Mouse (Mus musculus): ENCODE measurements around the gene Pam16. TPM values are rescaled to one million over a fixed set of nuclear protein-coding genes. Genes with fewer than 3 reads are reported as not detected.

Gene Pam16
- polyA plus RNA-seq, 1 experiment from 2014 or later: 107 TPM

DNA sequence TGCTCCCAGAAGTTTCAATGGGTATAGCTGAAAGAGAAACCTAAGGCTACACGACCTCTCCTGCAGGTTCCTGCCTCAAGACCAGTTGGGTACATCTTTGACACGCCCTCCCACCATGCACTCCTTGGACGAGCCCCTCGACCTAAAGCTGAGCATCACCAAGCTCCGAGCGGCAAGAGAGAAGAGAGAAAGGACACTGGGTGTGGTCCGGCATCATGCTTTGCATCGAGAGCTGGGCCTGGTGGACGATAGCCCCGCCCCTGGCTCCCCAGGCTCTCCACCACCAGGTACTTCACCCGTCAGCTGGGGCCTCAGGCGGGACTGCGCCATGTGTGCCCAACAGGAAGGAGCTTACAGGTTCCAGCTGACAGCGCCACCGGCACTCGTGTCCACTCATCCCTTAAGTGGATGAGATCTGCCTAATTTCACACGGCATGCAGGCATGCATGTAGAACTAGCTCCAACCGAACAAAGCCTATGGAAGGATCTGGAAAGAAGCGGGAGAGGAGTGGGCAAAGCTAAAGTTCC is 16.2 kb downstream of the Pam16 start:
- ATAC-seq (ENCODE audit: insufficient number of reproducible peaks, low FRiP score, low TSS enrichment, low read depth): no peak
- 80% methylated on average over 19 of the region's 19 CpGs for WGBS
- no peak overlapping the region for H3K4me3 ChIP-seq (replicated peaks)
- no peak overlapping the region for H3K27ac ChIP-seq (replicated peaks)
- H3K36me3 ChIP-seq: peaks cover 40% of the 10 kb centered on the region
- H3K9me3 ChIP-seq (replicated peaks): no peaks in the 10 kb centered on the region
- no peak overlapping the region for H3K9ac ChIP-seq
- no peak overlapping the region for H3K4me2 ChIP-seq (replicated peaks)
- H3K4me1 ChIP-seq: peaks cover 51% of the 10 kb centered on the region
- H3K27me3 ChIP-seq: no peaks in the 10 kb centered on the region

DNA sequence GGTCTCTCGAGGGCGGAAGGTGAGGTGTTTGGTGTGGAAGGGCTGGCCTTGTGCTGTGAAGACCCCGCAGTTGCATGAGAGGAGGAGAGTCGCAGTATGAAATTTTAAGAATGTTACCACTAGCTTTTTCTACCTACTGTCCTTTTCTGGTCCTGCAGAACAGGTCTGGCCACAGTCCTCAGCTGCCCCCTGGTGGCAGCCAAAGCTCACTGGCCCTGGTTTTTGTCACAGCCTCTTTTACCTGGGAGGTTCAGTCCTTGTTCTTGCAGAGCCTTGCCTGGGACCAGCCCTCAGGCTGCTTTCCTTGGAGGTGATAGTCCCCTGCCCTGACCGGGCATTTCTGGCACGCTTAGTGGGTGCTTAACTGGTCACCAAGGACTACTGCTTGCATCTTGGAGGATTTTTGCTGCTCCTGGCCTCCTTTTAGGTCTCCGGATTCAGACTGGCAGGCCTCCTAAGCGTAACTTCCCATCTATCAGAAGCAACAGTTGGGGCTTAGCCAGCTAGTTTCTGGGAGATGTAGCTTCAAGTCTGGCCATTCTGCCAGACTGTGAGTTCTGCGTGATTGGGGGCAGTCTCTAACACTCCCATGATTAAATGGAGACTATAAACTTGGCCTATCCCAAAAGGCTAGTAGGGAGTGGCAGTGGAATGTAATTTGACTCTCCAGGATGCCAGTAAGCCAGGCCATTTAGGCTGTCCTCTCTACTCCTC is 16.8 kb downstream of the Pam16 start:
- WGBS: 43% methylated on average over 9 of the region's 9 CpGs
- no peak for ATAC-seq (ENCODE audit: insufficient number of reproducible peaks, low FRiP score, low TSS enrichment, low read depth)
- no peak overlapping the region for H3K9ac ChIP-seq

DNA sequence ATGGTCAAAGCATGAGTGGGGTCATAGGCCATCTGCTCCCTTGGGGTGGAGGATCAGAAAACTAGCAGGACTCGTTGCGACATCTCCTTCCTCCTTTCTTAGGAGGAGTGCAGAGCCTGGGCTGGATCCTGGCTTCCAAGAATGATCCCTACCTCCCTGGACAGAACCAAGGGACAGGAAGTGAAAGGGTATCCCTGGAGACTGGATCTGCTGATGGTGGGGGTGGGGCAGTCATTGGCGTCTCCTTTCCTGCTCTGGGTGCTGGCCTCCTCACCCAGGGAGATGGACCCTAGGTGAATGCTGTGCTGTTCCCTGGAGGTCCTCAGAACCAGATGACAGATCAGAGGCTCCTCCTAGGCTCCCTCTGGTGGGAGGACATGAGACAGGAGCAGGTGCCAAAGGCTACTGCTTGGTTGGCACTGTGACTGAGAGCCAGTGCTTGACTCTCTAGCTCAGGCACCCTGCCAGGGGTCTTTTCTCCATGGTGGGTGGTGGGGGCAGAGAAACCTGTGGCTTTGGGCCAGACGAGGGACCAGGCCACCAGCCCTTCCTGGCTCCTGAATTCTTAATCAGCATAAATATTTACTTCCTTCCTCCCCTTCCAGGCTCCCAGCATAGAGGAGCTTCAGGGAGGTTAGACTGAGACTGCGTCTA is 18.2 kb downstream of the Pam16 start:
- Histone ChIP-seq H3K9me3 (replicated peaks) (no peaks in the 10 kb centered on the region), H3K4me2 (replicated peaks) (no peak overlapping the region), H3K4me3 (replicated peaks) (no peak overlapping the region), H3K4me1 (peaks cover 69% of the 10 kb centered on the region), H3K27ac (replicated peaks) (no peak overlapping the region), H3K27me3 (no peaks in the 10 kb centered on the region), H3K9ac (no peak overlapping the region), H3K36me3 (peaks cover 24% of the 10 kb centered on the region)
- no peak for ATAC-seq (ENCODE audit: insufficient number of reproducible peaks, low FRiP score, low TSS enrichment, low read depth)
- 27% methylated on average over 5 of the region's 5 CpGs for WGBS

More for the DNA sequence above, 16.8 kb downstream of the Pam16 start:
- H3K9me3 ChIP-seq (replicated peaks): no peaks in the 10 kb centered on the region
- H3K27ac ChIP-seq (replicated peaks): no peak overlapping the region
- no peaks in the 10 kb centered on the region for H3K27me3 ChIP-seq
- H3K4me1 ChIP-seq: peaks cover 57% of the 10 kb centered on the region
- peaks cover 34% of the 10 kb centered on the region for H3K36me3 ChIP-seq
- H3K4me3 ChIP-seq (replicated peaks): no peak overlapping the region
- H3K4me2 ChIP-seq (replicated peaks): no peak overlapping the region

DNA sequence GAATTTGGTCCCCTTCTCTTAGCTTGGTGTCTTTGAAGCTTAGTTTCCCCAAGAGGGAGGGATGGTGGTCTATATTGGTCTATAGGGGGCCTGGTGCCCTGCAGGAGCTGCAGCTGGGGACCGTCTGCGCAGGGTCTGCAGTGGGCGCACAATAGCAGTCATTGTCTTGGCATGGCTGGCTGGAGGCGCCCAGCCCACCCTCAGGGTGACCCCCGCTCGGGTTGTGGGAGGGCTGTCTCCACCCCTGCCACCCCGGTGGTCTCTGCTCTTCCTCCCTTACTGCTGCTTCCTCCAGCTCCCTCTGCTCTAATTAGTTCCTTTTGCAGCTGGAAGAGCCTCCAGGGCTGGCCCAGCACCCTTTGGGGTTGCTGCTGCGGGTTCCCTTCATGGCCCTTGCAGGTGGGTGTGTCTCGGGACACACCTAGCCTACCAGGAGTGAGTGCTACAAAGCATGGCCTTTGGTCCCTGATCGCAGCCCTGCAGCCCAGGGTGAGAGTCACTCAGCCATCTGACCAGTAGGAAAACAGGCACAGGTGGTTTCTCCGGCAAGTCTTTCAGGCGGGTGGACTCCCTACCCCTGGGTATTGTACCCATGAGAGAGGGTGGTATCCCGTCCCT is 19.2 kb downstream of the Pam16 start:
- WGBS: 36% methylated on average over 13 of the region's 13 CpGs
- H3K9ac ChIP-seq: no peak overlapping the region

DNA sequence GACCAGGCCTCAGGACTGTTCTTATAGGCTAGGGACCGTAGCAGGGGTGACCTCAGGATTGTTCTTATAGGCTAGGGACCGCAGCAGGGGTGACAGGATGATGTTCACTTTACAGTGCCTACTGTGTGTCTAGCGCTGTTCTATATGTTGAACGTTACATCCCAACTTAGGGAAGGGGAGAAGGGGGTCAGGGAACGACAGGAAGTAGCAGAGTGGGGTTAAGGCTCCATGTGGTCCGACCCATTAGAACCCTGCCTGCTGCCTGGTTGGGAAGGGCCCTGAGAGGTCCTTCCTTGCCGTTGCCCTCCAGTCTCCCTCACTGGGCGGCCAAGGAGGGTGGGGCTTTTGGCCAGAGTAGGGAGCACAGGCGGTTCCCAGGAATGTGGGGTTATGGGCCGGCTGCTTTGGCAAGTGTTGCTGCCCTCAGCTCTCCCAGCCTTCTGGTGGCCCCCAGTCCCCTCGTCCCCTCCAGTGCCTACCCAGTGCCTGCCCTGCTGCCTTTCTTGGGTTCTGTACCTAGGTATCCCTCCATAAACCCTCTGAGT is 20.4 kb downstream of the Pam16 start:
- peaks cover 89% of the 10 kb centered on the region for H3K4me1 ChIP-seq
- no peak overlapping the region for H3K4me2 ChIP-seq (replicated peaks)
- WGBS: 61% methylated on average over 11 of the region's 11 CpGs
- no peaks in the 10 kb centered on the region for H3K9me3 ChIP-seq (replicated peaks)
- peaks cover 5% of the 10 kb centered on the region; the same call in 1 of the 2 replicates for H3K36me3 ChIP-seq
- H3K4me3 ChIP-seq (replicated peaks): no peak overlapping the region
- 0 out of 2 replicates have a peak overlapping the region, but pooled peaks have one; percentile 11 for H3K27ac ChIP-seq (replicated peaks)
- no peaks in the 10 kb centered on the region for H3K27me3 ChIP-seq
- no peak overlapping the region for H3K9ac ChIP-seq
- no peak for ATAC-seq (ENCODE audit: insufficient number of reproducible peaks, low FRiP score, low TSS enrichment, low read depth)

More for the DNA sequence above, 19.2 kb downstream of the Pam16 start:
- Histone ChIP-seq H3K27me3 (no peaks in the 10 kb centered on the region), H3K4me3 (replicated peaks) (no peak overlapping the region), H3K4me2 (replicated peaks) (no peak overlapping the region), H3K4me1 (peaks cover 77% of the 10 kb centered on the region), H3K9me3 (replicated peaks) (no peaks in the 10 kb centered on the region), H3K36me3 (peaks cover 16% of the 10 kb centered on the region; the same call in 1 of the 2 replicates), H3K27ac (replicated peaks) (0 out of 2 replicates have a peak overlapping the region, but pooled peaks have one; percentile 17)
- ATAC-seq (ENCODE audit: insufficient number of reproducible peaks, low FRiP score, low TSS enrichment, low read depth): no peak

DNA sequence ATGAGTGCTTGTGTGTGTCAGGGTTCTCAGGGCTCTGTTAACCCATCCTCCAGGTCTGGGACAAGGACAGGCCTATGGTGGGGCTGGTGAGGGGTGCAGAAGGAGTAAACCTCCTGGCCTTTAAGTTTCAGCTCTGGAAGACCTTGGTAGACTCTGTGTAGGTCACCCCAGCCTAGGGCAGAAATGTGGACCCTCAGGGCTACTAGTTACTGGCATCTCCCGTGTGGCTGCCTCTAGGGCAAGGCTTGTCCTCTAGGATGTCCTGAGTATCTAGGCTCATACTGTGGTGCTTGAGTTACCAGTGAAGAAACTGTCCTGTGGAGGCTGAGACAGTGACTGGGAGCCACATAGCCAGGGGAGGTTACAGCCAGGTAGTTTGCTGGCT is 21.3 kb downstream of the Pam16 start:
- Histone ChIP-seq H3K4me3 (replicated peaks) (no peak overlapping the region), H3K9me3 (replicated peaks) (no peaks in the 10 kb centered on the region), H3K9ac (no peak overlapping the region), H3K4me2 (replicated peaks) (no peak overlapping the region), H3K27ac (replicated peaks) (peak overlapping the region; percentile 24), H3K36me3 (peaks cover 2% of the 10 kb centered on the region; the same call in 1 of the 2 replicates), H3K4me1 (peaks cover 96% of the 10 kb centered on the region), H3K27me3 (no peaks in the 10 kb centered on the region)
- no peak for ATAC-seq (ENCODE audit: insufficient number of reproducible peaks, low FRiP score, low TSS enrichment, low read depth)
- whole genome bisulfite sequencing: 36% methylated on average over 1 of the region's 1 CpGs

DNA sequence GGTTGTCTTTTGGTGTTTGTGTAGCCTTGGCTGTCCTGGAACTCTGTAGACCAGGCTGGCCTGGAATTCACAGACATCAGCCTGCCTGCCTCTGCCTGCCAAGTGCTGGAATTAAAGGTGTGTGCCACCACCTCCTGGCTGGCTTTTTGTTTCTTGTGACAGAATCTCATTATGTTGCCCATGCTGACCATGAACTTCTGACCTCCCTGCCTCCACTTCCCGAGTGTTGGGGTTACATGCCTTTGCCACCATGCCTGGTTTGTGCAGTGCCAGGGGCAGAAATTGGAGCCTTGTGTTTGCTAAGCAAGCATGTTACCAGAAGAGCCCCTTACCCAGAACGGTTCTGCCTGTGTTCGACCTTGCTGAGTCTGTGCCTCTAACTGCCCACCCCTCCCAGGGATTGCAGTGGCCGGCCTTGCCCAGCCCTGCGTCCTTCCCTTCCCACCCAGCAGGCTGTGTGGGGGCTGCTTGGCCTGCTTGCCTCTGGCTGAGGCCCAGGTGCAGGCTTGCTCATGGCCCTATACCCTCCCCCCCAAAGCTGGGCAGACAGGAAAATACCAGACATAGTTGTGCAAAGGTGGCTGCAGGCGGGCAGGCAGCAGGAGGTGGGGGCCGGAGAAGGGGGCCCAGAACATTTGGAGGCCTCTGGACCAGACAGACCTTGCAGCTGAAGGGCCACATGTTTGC is 21.9 kb downstream of the Pam16 start:
- Histone ChIP-seq H3K4me2 (replicated peaks) (no peak overlapping the region), H3K9ac (no peak overlapping the region), H3K9me3 (replicated peaks) (no peaks in the 10 kb centered on the region), H3K27ac (replicated peaks) (peak overlapping the region; percentile 24), H3K36me3 (no peaks in the 10 kb centered on the region; the same call in 1 of the 2 replicates), H3K27me3 (no peaks in the 10 kb centered on the region), H3K4me1 (peaks cover 96% of the 10 kb centered on the region), H3K4me3 (replicated peaks) (no peak overlapping the region)
- 13% methylated on average over 7 of the region's 7 CpGs for WGBS
- ATAC-seq (ENCODE audit: insufficient number of reproducible peaks, low FRiP score, low TSS enrichment, low read depth): 0 out of 2 replicates have a peak, but pooled peaks have one; percentile 17

DNA sequence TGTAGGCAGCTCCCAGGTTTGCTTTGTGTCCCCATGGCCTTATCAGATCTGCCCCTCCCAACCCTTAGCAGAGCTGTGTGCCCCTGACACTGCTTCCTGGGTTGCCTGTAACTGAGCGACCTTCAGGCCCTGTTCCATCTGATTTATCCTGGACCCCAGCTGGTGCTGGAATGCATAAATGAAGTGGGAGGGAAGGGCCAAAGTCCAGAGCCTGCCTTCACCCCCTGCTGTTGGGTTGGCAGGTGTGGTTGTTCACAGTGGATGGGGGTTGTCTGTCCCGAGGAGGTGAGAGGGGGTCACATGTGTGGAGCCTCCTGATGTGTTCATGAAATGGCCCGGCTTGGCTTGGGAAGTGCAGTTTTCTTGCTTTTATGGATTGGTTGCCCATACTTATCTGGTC is 22.6 kb downstream of the Pam16 start:
- no peak overlapping the region for H3K4me2 ChIP-seq (replicated peaks)
- WGBS: 25% methylated on average over 3 of the region's 3 CpGs

DNA sequence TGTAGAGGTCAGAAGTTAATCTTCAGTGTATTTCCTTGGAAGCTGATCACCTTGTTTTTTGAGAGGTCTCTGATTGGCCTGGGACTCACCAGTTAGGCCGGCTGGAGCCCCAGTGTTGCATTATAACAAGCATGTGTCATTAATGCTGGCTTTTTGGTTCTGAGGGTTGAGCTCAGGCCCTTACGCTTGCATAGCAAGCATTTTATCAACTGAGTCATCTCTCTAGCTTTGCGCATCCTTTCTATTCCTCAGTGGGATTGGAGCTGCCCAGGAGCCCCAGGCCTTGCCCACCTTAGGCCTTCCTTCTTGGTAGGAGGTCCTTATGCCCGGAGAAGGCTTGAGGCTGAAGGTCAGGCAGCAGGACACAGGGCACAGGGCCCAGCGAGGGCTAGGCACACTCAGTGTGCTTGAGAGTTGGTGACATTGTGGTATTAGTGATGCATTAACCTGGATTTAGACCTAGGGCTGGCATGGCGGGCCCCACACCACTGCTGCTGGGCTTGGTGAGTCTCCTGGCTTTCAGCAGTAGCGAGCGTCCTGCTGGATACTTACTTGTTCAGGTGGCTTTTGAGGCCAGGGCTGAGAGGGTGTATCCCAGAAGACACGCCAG is 24.0 kb downstream of the Pam16 start:
- 74% methylated on average over 9 of the region's 9 CpGs for WGBS
- Histone ChIP-seq H3K27me3 (no peaks in the 10 kb centered on the region), H3K4me2 (replicated peaks) (no peak overlapping the region), H3K4me3 (replicated peaks) (no peak overlapping the region), H3K36me3 (no peaks in the 10 kb centered on the region; the same call in 1 of the 2 replicates), H3K4me1 (peaks cover 96% of the 10 kb centered on the region), H3K9me3 (replicated peaks) (no peaks in the 10 kb centered on the region), H3K9ac (no peak overlapping the region), H3K27ac (replicated peaks) (no peak overlapping the region)
- ATAC-seq (ENCODE audit: insufficient number of reproducible peaks, low FRiP score, low TSS enrichment, low read depth): no peak

More for the DNA sequence above, 22.6 kb downstream of the Pam16 start:
- Histone ChIP-seq H3K9ac (no peak overlapping the region), H3K4me3 (replicated peaks) (no peak overlapping the region), H3K9me3 (replicated peaks) (no peaks in the 10 kb centered on the region), H3K4me1 (peaks cover 96% of the 10 kb centered on the region), H3K27me3 (no peaks in the 10 kb centered on the region), H3K27ac (replicated peaks) (peak overlapping the region; percentile 24; the same call in 1 of the 2 replicates), H3K36me3 (no peaks in the 10 kb centered on the region; the same call in 1 of the 2 replicates)
- ATAC-seq (ENCODE audit: insufficient number of reproducible peaks, low FRiP score, low TSS enrichment, low read depth): no peak

DNA sequence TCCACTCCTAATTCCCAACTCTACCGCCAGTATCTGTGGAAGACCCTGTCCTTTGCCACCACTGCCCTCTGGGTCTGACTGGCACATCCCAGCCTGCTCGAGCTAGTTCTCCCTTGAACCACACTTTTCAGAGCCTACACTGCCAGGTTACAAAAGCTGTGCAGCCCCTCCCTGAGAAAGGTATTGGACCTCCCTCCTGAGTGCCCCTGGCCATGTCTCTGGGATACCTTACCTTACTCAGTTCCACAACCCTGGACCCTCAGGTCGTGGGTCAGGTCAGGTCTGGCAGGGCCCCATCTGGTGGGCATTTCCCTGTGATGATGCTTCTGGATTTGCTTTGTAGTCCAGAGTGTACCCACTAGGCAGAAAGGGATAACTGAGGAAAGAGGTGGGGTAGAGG is 25.2 kb downstream of the Pam16 start:
- ATAC-seq (ENCODE audit: insufficient number of reproducible peaks, low FRiP score, low TSS enrichment, low read depth): no peak

More for the DNA sequence above, 25.2 kb downstream of the Pam16 start:
- no peaks in the 10 kb centered on the region for H3K9me3 ChIP-seq (replicated peaks)
- no peaks in the 10 kb centered on the region for H3K27me3 ChIP-seq
- 68% methylated on average over 3 of the region's 3 CpGs for WGBS
- peaks cover 92% of the 10 kb centered on the region for H3K4me1 ChIP-seq
- H3K36me3 ChIP-seq: no peaks in the 10 kb centered on the region; the same call in 1 of the 2 replicates
- H3K9ac ChIP-seq: no peak overlapping the region
- H3K4me2 ChIP-seq (replicated peaks): no peak overlapping the region
- H3K4me3 ChIP-seq (replicated peaks): no peak overlapping the region
- no peak overlapping the region for H3K27ac ChIP-seq (replicated peaks)
